Mouse (Mus musculus) CH12.LX (cell line): ENCODE measurements around the gene Cplx2. TPM values are rescaled to one million over a fixed set of nuclear protein-coding genes. Genes with fewer than 3 reads are reported as not detected.

ENCODE experiments used
- DNase-seq: peaks from one replicate; pipeline ENCODE4 v3.0.0-alpha.2; 2013; ENCODE audit errors: extremely low read depth
- H3K27ac ChIP-seq: 2 replicates; pipeline ENCODE4 v1.5.1; 2012; ENCODE audit warnings: low read depth, mild to moderate bottlenecking, control low read depth, moderate library complexity; ENCODE audit not compliant: insufficient read depth
- H3K27me3 ChIP-seq: replicated peaks from 2 replicates; pipeline ENCODE3; 2012; ENCODE audit warnings: inconsistent platforms
- H3K36me3 ChIP-seq, 2 experiments: replicated peaks in 1 of 2; 2 replicates each; pipeline versions ENCODE3 to v1.6.1; 2012; ENCODE audit warnings: inconsistent platforms in 1 of 2, low read length in 1 of 2, mild to moderate bottlenecking in 1 of 2, mixed read lengths in 1 of 2, moderate library complexity in 1 of 2; ENCODE audit not compliant: control insufficient read depth in 1 of 2, insufficient read depth in 1 of 2
- H3K4me1 ChIP-seq, 2 experiments: 2 replicates each; pipeline ENCODE4 v1.6.1; 2012; ENCODE audit warnings: inconsistent platforms in 1 of 2, moderate library complexity in 1 of 2; ENCODE audit not compliant: insufficient read depth in 2 of 2, control insufficient read depth in 1 of 2
- H3K4me2 ChIP-seq: 2 replicates; pipeline ENCODE4 v1.6.1; 2012; ENCODE audit warnings: low read depth, mild to moderate bottlenecking, control low read depth; ENCODE audit not compliant: poor library complexity, insufficient read depth, severe bottlenecking
- H3K4me3 ChIP-seq, 3 experiments: fragments of 150-350 bp in 1 of 3; sonication (generic) in 1 of 3; replicated peaks in 1 of 3; 2 replicates each; pipeline versions ENCODE3 to v1.5.1; 2011 to 2012; ENCODE audit warnings: low read depth in 2 of 3, low read length in 2 of 3, mild to moderate bottlenecking in 2 of 3, moderate library complexity in 2 of 3, control low read depth in 1 of 3, improper control_type of control experiment in 1 of 3, inconsistent platforms in 1 of 3, mixed read lengths in 1 of 3; ENCODE audit not compliant: poor library complexity in 1 of 3
- H3K79me2 ChIP-seq: replicated peaks from 2 replicates; pipeline ENCODE4 v1.6.1; 2012; ENCODE audit warnings: mild to moderate bottlenecking, moderate library complexity; ENCODE audit not compliant: control insufficient read depth, poor library complexity, insufficient read depth, severe bottlenecking; ENCODE audit errors: extremely low read depth
- H3K9ac ChIP-seq: 2 replicates; pipeline ENCODE4 v1.6.1; 2012; ENCODE audit warnings: low read depth, mild to moderate bottlenecking, control low read depth, moderate library complexity; ENCODE audit not compliant: insufficient read depth
- H3K9me3 ChIP-seq: replicated peaks from 2 replicates; pipeline ENCODE3; 2012; ENCODE audit warnings: low read length, inconsistent platforms, mixed read lengths
- BHLHE40 ChIP-seq: IDR thresholded peaks from 2 replicates; pipeline ENCODE4 v1.6.1; 2011; ENCODE audit warnings: mild to moderate bottlenecking, low read depth, low read length, improper control_type of control experiment
- CTCF ChIP-seq, 2 experiments: IDR thresholded peaks in 1 of 2; conservative IDR thresholded peaks in 1 of 2; 2 replicates each; pipeline ENCODE4 v1.5.1; 2011 to 2012; ENCODE audit warnings: low read depth in 2 of 2, low read length in 2 of 2, improper control_type of control experiment in 1 of 2, inconsistent platforms in 1 of 2, mild to moderate bottlenecking in 1 of 2, moderate library complexity in 1 of 2
- E2F4 ChIP-seq: IDR thresholded peaks from 2 replicates; pipeline ENCODE4 v1.6.1; 2011; ENCODE audit warnings: low read depth, low read length, improper control_type of control experiment; ENCODE audit not compliant: insufficient replicate concordance
- IRF4 ChIP-seq: IDR thresholded peaks from 2 replicates; pipeline ENCODE4 v1.6.1; 2014; ENCODE audit warnings: low read depth, mild to moderate bottlenecking, inconsistent platforms, low read length, improper control_type of control experiment
- KAT2A ChIP-seq: IDR thresholded peaks from 2 replicates; pipeline ENCODE4 v1.6.1; 2012; ENCODE audit warnings: low read length, improper control_type of control experiment, inconsistent platforms; ENCODE audit not compliant: insufficient replicate concordance
- MAFK ChIP-seq: IDR thresholded peaks from 2 replicates; pipeline ENCODE4 v1.6.1; 2011; ENCODE audit warnings: low read length, improper control_type of control experiment; ENCODE audit not compliant: insufficient replicate concordance
- MAX ChIP-seq: IDR thresholded peaks from 2 replicates; pipeline ENCODE4 v1.6.1; 2011; ENCODE audit warnings: low read length, improper control_type of control experiment
- MEF2A ChIP-seq: IDR thresholded peaks from 2 replicates; pipeline ENCODE4 v1.6.1; 2014; ENCODE audit warnings: low read depth, mild to moderate bottlenecking, inconsistent platforms, low read length, improper control_type of control experiment, borderline replicate concordance
- NELFE ChIP-seq: IDR thresholded peaks from 2 replicates; pipeline ENCODE4 v1.6.1; 2011; ENCODE audit warnings: low read depth, low read length, improper control_type of control experiment
- PAX5 ChIP-seq: IDR thresholded peaks from 2 replicates; pipeline ENCODE4 v1.6.1; 2012; ENCODE audit warnings: low read length, inconsistent platforms, mixed read lengths
- POLR2A ChIP-seq: IDR thresholded peaks from 2 replicates; pipeline ENCODE4 v1.6.1; 2011; ENCODE audit warnings: low read depth, mild to moderate bottlenecking, improper control_type of control experiment, low read length
- POLR2AphosphoS2 ChIP-seq: IDR thresholded peaks from 2 replicates; pipeline ENCODE4 v1.6.1; 2011; ENCODE audit warnings: low read depth, low read length, improper control_type of control experiment
- RAD21 ChIP-seq: IDR thresholded peaks from 2 replicates; pipeline ENCODE4 v1.6.1; 2011; ENCODE audit warnings: low read depth, mild to moderate bottlenecking, low read length, improper control_type of control experiment, moderate library complexity
- RCOR1 ChIP-seq: conservative IDR thresholded peaks from 2 replicates; pipeline ENCODE4 v1.6.1; 2012; ENCODE audit warnings: low read depth, mild to moderate bottlenecking, inconsistent platforms, low read length, improper control_type of control experiment
- SIN3A ChIP-seq: IDR thresholded peaks from 2 replicates; pipeline ENCODE4 v1.6.1; 2012; ENCODE audit warnings: low read length, improper control_type of control experiment, inconsistent platforms
- SMC3 ChIP-seq: IDR thresholded peaks from 2 replicates; pipeline ENCODE4 v1.6.1; 2011; ENCODE audit warnings: low read depth, low read length, improper control_type of control experiment
- TCF12 ChIP-seq: IDR thresholded peaks from 2 replicates; pipeline ENCODE4 v1.6.1; 2014; ENCODE audit warnings: low read depth, mild to moderate bottlenecking, inconsistent platforms, low read length, improper control_type of control experiment
- UBTF ChIP-seq: IDR thresholded peaks from 2 replicates; pipeline ENCODE4 v1.6.1; 2012; ENCODE audit warnings: low read depth, mild to moderate bottlenecking, inconsistent platforms, low read length, improper control_type of control experiment, moderate library complexity
- USF1 ChIP-seq: IDR thresholded peaks from 2 replicates; pipeline ENCODE4 v1.6.1; 2014; ENCODE audit warnings: low read depth, mild to moderate bottlenecking, inconsistent platforms, low read length, improper control_type of control experiment
- USF2 ChIP-seq: conservative IDR thresholded peaks from 2 replicates; pipeline ENCODE4 v1.6.1; 2011; ENCODE audit warnings: low read depth, low read length, improper control_type of control experiment
- ZC3H11A ChIP-seq: IDR thresholded peaks from 2 replicates; pipeline ENCODE4 v1.6.1; 2012; ENCODE audit warnings: low read depth, mild to moderate bottlenecking, inconsistent platforms, low read length, improper control_type of control experiment
- ZKSCAN1 ChIP-seq: IDR thresholded peaks from 2 replicates; pipeline ENCODE4 v1.6.1; 2012; ENCODE audit warnings: low read depth, inconsistent platforms, low read length, improper control_type of control experiment, borderline replicate concordance
- ZMIZ1 ChIP-seq: IDR thresholded peaks from 2 replicates; pipeline ENCODE4 v1.6.1; 2012; ENCODE audit warnings: low read depth, mild to moderate bottlenecking, inconsistent platforms, low read length, improper control_type of control experiment
- ZNF384 ChIP-seq: IDR thresholded peaks from 2 replicates; pipeline ENCODE4 v1.6.1; 2012; ENCODE audit warnings: low read depth, low read length, improper control_type of control experiment, inconsistent platforms
- dilution Hi-C: fragments of 300-500 bp; cut with MboI; formaldehyde crosslinking; loops from 2 replicates; pipeline ENCODE4 v1.14.3; 2020; ENCODE audit warnings: low sequenced_read_pairs; ENCODE audit not compliant: extremely low pct_unique_long_range_greater_than_20kb, extremely low pct_ligation_motif_present
- in situ Hi-C: fragments of 300-500 bp; cut with MboI; formaldehyde crosslinking; loops from 3 replicates; pipeline ENCODE4 v1.14.3; 2019; ENCODE audit warnings: low sequenced_read_pairs, low pct_ligation_motif_present, low pct_unique_long_range_greater_than_20kb, mixed read lengths
- polyA plus RNA-seq: library from polyadenylated mRNA; unstranded; fragments of >175 nt; gene quantifications from 2 replicates; pipeline ENCODE4 v1.2.1, GENCODE M21; 2012; ENCODE audit warnings: low read depth; ENCODE audit not compliant: insufficient read length
- total RNA-seq, 2 experiments: library from RNA; depleted of rRNA; stranded (reverse); fragments of 300-350 nt in 1 of 2; fragments of >200 nt in 1 of 2; gene quantifications; 2 replicates each; pipeline ENCODE4 v1.2.3; 2012 to 2014

Gene Cplx2
- total and polyA plus RNA-seq, 3 experiments = 0.05 to 0.21 (median 0.19) TPM

- no peak overlapping the region for H3K27ac ChIP-seq
- H3K9ac ChIP-seq = no peak overlapping the region
- H3K9me3 ChIP-seq = no peaks in the 10 kb centered on the region
- no peaks in the 10 kb centered on the region for H3K36me3 ChIP-seq
- peaks cover 16% of the 10 kb centered on the region for H3K27me3 ChIP-seq
- in situ Hi-C loops (no loop called here), dilution Hi-C loops (no loop called here)
- no peak overlapping the region for H3K4me3 ChIP-seq
- no peaks in the 10 kb centered on the region for H3K79me2 ChIP-seq
- TF ChIP-seq ZNF384 (no peak), RAD21 (no peak), USF2 (no peak), RCOR1 (no peak), E2F4 (no peak), MAX (no peak)
- DNase-seq = no peak
- H3K4me1 ChIP-seq = peaks cover 7 to 18% of the 10 kb centered on the region in 2 experiments
- no peak overlapping the region for H3K4me2 ChIP-seq
These were observed 40.5 kb downstream of the Cplx2 start for GRCm38 (mm10) chr13:54411656-54412055.

DNA sequence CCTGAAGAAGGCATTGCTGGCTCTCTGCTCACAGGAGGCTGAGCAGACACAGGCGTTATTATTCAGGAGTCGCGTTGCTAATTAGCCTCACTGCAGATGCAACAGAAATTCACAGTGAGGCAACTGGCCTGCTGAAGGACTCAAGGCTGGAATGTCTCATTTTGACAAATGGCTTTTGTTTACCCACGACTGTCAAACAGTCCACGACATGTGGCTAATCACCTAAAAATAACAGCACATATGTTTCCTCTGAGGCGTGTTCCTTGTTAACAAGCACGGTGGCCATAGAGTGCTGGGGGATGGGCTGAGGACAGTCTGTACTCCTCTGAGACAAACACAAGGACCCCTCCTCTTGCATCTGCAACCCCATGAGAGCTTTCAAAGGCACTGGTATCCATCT is 41.1 kb downstream of the Cplx2 start:
- in situ Hi-C loops (no loop called here), dilution Hi-C loops (no loop called here)
- Histone ChIP-seq H3K27ac (no peak overlapping the region), H3K4me2 (no peak overlapping the region), H3K36me3 (no peaks in the 10 kb centered on the region), H3K9me3 (no peaks in the 10 kb centered on the region), H3K9ac (no peak overlapping the region), H3K27me3 (peaks cover 16% of the 10 kb centered on the region), H3K4me3 (no peak overlapping the region)
- TF ChIP-seq POLR2A = no peak
- TF ChIP-seq SMC3 = no peak
- TF ChIP-seq SIN3A = no peak
- TF ChIP-seq, all 38 proteins: peak for 0
- Histone ChIP-seq H3K79me2 (no peaks in the 10 kb centered on the region), H3K4me1 (peaks cover 7 to 18% of the 10 kb centered on the region in 2 experiments)
- DNase-seq = no peak

DNA sequence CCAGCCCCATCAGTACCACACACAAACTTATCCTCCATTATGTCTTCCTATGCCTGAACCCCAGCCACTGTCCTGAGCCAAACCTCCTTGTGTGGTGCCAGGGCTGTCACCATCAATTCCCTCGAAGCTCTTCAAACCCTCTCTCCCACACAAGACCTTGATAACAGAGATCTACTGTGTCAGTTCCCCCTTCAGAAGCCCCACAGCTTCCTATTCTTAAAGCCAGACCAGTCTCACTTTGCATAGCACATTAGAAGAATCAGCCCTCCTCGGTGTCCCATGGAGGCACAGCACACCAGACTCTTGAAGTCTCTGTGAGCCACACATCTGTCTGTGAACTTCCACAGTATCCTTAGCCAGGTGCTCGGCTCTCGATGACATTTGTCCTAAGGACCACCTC is 41.6 kb downstream of the Cplx2 start:
- no peak overlapping the region for H3K4me2 ChIP-seq

More for the DNA sequence above, 41.6 kb downstream of the Cplx2 start:
- H3K27me3 ChIP-seq = peaks cover 16% of the 10 kb centered on the region
- in situ Hi-C loops (no loop called here), dilution Hi-C loops (no loop called here)
- no peak overlapping the region for H3K27ac ChIP-seq
- H3K4me3 ChIP-seq = no peak overlapping the region
- H3K79me2 ChIP-seq = no peaks in the 10 kb centered on the region
- no peaks in the 10 kb centered on the region for H3K36me3 ChIP-seq
- TF ChIP-seq BHLHE40 (no peak), UBTF (no peak), TCF12 (no peak), ZKSCAN1 (no peak), CTCF (conservative IDR thresholded peaks at IDR 0.05 in 1 of 2, IDR thresholded peaks at IDR 0.05 in 1 of 2; ENCODE audit: low read depth in 2 of 2, low read length in 2 of 2) (no peak), ZC3H11A (no peak), POLR2AphosphoS2 (no peak), NELFE (no peak), RCOR1 (no peak), SMC3 (no peak), PAX5 (no peak), MAFK (no peak), MEF2A (no peak), SIN3A (no peak), IRF4 (no peak), ZMIZ1 (no peak), USF1 (no peak), KAT2A (no peak)
- H3K4me1 ChIP-seq = peaks cover 7 to 18% of the 10 kb centered on the region in 2 experiments
- H3K9me3 ChIP-seq = no peaks in the 10 kb centered on the region
- H3K9ac ChIP-seq = no peak overlapping the region
- DNase-seq = no peak
